Mouse (Mus musculus) urinary bladder, adult 2 months (tissue): Measurements from ENCODE around the gene Ccdc77. TPM values are rescaled to one million over a fixed set of nuclear protein-coding genes. Genes with fewer than 3 reads are reported as not detected.
"Not testable (repeated sequence)": the region's sequence is repeated elsewhere in the genome, so short reads cannot be mapped to it uniquely, and the experiment has no call there.

ENCODE experiments used
- DNase-seq: peaks from one replicate; pipeline ENCODE4 v3.0.0; 2022; ENCODE audit warnings: low spot score
- polyA plus RNA-seq: library from polyadenylated mRNA; depleted of rRNA; stranded (reverse); fragments of >200 nt; gene quantifications from 2 replicates; pipeline ENCODE4 v1.2.3, GENCODE M21; 2012; rRNA removed

Gene Ccdc77
- polyA plus RNA-seq, 1 experiment: 9.8 TPM

DNA sequence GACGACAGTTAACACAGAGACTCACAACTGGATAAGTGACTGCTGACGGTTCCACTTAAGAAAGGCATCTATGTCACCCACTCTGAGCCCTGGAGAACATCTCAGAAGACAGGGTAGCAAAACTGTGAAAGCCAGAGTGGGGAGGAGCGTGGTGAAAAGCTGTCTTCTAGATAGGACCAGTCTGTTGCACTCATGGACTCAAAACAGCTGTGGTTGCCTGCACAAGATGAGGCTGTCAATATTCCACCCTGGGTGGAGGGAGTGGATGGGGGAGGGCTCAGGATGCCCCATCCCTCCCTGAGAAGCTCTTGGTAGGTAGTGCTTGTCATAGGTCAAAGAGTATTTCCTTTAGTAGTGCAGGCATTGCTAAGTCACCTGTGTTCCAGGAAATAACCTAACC, 54.4 kb downstream of the Ccdc77 start:
- DNase-seq: no peak

DNA sequence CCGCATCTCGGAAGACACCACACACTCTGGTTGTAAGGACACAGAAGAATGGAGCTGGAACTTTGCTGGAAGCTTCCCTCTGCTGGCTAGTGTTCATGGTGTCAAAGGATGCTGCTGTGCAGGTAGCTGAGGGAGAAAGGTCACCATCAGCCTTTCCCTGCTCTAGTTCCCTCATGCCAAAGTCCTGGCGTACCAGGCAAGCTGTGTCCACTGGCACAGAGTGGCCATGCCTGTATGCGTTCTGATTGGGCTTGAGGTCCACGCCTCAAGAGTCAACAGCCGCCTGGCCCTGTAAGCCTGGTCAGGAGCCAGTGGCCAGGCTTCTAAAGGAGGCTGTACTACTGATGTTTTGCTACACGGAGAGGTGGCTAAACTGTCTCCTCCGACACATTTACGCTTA, 54.8 kb downstream of the Ccdc77 start:
- DNase-seq: no peak

DNA sequence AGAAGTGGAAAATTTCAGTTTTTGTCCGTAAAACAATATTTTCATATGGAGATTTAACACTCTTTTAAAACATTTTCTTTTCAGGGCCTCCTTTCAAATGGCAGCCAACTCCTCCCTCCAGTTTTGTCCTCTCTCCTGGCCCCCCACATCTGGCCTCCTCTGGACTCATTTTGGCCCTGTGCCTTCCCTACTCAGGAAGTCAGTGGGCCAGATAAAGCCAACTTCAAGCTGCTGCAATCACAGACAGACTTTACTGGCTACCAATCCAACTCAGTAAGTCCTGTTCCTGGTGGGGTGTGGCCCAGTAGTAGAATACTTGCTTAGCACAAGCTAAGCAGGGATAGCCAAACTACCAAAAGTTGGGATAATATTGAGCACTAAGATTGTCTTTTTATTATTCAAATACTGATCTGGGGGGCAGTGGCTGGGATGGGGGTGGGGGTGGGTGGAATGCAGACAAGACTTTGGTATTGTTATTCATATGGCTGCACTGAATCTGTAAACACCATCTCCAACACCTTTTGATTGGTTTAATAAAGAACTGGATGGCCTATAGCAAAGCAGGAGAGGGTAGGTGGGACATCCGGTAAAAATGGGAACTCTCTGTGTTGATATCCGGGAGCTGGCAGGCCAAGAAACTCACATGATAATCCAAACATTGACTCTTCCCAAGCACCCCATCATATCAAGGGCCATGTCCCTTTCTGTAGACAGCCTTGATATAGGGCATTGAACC, 57.1 kb downstream of the Ccdc77 start:
- no peak for DNase-seq

DNA sequence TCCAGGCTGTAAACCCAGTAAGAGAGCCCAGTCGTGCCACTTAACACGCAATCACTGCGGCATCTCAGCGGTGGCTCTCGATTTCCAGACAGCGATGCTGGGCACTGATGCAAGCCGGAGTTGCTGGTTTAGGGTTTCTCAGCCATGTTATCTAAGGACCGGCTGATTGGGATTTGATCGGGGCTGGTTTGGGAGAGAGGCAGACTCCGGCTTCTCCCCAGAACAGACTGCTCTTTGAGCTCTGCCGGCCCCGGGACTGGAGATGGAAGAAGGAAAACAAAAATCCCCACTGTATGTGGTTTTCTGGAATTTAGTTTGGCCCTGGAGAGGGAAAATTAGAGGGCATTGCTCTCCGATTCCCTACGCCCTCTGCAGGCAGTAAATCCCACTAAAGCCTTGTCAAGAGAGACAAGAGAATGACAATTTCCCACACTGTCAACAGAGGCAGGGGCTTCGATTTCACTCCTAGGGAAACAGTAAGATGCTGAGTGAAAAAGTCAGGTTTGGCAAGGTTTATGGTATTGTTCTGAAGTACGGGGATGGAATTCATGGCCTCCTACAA, 61.3 kb downstream of the Ccdc77 start:
- no peak for DNase-seq

DNA sequence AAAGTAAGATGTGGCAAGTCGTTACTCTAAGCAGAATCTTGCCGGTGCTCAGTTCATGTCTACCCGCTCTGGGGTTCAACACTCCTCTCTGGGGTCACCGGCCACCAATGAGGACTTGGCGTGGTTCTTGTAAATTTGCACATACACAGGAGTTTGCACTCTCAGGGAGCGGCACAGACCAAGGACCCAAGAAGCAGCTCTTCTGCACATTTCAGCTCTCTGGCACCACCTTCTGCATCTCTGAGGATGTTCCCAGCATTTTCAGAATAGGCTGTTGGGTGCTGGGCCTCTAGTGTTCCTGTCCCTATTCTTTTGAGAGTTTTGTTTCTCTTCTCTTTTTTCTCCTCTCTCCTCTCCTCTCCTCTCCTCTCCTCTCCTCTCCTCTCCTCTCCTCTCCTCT, 63.0 kb downstream of the Ccdc77 start:
- no peak for DNase-seq

DNA sequence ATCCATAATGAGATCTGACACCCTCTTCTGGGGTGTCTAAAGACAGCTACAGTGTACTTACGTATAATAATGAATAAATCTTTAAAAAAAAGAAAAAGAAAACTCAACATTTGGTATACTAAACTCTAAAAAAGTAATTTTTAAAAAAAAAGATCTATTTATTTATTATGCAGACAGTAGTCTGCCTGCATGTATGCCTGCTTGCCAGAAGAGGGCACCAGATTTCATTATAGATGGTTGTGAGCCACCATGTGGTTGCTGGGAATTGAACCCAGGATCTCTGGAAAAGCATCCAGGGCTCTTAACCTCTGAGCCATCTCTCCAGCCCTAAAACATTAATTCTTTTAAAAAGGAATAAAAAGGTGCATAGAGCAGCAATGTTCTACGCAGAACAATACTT, 67.6 kb downstream of the Ccdc77 start:
- DNase-seq: not testable (repeated sequence)

DNA sequence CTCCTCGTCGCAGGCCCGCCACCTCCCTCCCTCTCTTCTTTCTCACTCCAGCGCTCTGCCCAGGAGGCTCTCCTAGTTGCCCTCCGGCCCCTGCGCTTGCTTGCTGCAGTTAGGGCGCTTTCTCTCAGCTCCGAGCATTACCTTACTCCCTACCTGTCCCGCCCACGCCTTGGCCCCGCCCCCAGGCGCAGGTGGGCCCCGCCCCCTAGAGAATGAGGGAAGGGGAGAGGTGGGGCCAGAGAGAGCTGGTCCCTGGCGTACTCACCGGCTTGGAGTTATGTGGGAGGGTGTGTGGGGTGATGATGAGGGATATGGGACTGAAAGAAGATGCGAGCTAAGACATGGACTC, 69.4 kb downstream of the Ccdc77 start:
- DNase-seq: peak; percentile 37

DNA sequence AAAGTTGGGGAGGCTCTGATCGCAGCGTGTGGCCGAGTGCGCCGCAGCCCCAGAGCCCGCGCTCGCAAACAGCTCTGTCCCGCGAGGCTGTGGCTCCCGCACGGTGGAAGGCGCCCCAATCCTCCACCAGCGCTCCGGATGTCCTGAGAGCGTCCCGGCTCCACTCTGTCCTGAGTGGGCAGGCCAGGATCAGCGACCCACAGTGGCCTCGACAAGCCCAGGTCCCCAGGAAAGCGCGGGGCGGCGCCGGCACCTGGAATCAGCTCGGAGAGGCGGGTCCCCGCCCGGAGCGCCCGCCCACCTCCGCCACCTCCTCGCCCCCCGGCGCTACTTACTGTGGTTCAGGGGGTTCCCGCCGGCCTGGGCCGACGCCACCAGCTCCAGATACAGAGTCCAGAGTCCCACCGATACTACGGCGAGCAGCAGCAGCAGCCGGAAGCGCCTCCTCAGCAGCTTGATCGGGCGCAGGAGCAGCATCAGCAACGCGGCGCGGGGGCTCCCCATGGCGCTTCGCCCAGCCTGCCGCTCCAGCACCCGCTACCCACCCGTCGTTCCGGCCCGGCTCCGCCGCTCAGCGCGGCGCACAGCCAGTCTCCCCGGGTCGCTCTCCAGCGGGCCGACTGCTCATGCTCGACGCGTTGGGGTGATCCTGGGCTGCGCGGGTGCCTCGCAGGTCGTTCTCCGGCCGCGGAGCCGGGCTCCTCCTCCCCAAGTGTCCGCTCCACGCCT, 70.0 kb downstream of the Ccdc77 start, which contains the start of the genes D330020A13Rik and B4galnt3:
Gene D330020A13Rik, plus strand, starts transcription at position 309 of the 729 bp plus-strand sequence.
Gene B4galnt3, minus strand, starts transcription at position 504 of the 729 bp plus-strand sequence.
- no peak for DNase-seq

DNA sequence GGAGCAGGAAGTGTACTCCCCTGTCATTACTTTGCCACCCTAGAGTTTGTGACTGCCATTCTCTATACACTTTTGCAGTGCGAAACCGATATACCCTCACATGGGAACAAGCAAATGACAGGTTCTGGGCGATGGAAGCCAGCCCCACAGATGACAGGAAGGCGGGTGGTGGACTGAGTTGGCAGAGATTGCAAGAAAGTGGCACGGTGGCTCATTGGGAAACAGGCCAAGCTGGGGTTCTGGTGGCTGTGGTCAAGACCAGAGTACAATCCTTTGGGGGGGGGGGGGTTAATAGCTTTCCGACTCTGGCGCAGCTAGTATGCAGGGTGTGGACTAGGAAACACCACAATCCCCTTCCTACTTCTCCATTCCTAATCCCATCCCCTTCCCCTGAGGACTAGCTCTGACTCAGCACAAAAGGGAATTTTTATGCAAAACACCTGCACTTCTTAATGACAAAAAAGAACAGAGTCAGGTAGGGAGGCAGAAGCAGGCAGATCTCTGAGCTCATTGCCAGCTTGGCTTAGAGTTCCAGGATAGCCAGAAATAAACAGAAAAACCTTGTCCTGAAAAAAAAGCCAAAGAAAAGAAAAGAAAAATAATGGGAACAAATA, 72.7 kb downstream of the Ccdc77 start:
- no peak for DNase-seq

DNA sequence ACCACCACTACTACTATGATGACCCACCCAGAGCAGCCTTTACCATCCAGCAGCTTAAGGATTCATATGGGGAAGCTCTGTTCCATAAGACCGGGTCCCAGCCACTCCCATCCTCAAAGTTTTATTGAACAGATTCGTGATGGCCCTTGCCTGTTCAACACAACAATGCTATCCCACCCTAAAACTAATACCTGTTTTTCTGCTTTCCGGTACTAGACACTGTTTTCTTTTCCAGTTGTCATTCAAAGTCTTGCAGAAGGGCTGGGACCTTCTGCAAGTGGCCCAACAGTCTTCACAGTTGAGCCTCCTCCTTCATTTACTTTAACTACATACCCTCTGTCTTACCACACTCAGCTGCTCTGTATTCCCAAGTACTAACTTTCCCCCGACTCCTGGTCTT, 74.7 kb downstream of the Ccdc77 start:
- DNase-seq: no peak

DNA sequence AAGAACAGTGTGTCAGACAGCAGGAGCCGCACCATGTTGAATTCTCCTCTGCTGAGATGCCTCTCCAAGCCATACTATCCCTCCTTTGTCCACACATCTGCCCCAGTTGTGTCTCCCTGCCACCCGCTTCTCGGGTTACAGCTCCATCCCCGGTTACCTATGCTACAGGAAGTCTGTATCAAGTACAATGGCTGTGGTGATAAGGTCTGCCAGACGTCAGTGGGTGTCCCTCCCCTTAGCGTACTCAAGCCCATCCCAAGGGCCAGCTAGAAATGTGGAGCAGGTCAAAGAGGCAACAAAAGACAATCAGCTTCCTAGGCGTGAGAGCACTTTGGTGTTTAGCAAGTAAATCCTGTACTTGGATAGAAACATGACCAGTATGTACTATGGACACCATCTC, 75.6 kb downstream of the Ccdc77 start:
- DNase-seq: no peak

DNA sequence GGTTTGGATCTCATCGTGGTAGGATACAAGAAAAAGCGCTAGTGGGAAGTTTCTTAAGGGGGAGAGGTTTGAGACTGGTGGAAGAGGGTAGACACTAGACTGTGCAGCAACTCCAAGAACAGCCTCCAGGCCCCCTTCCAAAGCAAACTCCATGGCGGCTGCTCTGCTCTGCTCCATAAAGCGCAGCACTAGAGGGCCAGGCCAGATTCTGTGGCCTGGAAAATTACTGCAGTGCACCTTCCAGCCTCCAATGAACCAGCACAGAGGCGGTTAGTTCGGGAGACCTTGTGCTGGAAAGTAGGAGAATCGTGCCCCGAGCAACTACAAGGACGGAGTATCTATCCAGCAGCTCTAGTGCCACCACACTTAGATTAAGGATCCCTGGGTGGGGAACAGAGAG, 76.9 kb downstream of the Ccdc77 start:
- DNase-seq: no peak

DNA sequence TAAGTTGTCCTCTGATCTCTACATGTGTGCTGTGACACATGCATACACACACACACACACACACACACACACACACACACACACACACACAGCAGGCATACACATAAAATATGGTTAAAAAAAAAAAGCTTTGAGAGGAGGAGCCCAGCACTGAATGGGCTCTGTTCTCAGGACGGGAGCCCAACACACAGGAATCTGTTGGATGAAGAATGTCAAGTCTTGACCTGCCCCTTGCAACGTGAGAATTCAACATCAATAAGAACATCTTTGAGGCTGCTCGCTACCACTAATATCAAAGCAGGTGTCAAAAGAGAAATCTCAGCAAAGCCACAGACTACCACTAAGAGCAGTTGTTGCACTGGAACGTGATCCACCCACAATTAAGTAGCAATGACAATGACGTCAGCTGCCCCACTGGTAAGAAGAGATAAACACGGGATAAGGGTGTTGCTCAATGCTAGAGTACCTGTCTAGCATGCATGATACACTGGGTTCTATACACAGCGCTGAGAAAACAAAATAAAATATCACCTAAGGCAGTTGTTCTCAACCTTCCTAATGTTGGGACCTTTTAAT, 87.2 kb downstream of the Ccdc77 start:
- no peak for DNase-seq

DNA sequence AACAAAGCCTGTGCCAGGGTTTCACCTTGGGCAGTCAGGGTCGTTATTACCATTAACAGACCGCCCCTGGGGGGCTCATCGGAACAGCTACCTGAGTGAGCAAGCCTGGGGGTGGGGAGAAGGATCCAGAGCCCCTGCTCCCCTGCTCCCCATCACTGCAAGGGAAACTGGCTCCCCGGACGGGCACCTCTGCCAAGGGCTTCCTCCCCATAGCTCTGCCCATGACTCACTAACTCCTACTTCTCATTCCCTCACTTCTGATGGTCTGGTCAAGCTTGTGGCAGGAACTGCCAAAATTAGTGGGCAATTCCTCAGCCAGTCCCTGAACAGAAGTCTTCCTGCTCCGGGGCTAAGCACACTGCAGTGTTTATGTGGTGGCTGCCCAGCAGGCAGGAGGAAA, 88.9 kb downstream of the Ccdc77 start:
- DNase-seq: no peak

DNA sequence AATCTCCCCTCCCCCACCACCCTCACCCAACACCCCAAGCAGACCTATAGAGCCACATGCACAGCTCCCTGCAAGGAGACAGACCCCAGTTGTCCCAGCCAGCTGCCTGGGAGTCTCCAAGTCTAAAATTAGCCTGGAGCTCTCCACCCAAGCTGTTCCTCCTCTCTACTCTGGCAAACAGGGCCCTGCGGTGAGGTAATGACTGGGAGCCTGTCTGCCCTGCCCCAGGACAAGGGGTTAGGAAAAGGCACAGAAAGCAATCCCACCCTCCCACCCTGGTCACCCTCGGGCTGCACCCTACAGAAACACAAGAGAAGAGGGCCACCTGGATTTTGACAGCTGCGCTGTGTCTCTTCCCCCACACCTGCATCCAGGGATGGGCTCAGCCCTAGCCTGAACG, 89.3 kb downstream of the Ccdc77 start:
- no peak for DNase-seq

Other genes starting within 250 kb of the Ccdc77 start
- gene D330020A13Rik, start 70.0 kb downstream of the Ccdc77 start, polyA plus RNA-seq: not detected in 2 replicates
- gene B4galnt3, start 69.8 kb downstream of the Ccdc77 start, polyA plus RNA-seq: 0.40 and 0.45 TPM in 2 replicates
- gene Kdm5a, start 250 bp downstream of the Ccdc77 start, polyA plus RNA-seq: 12.4 and 13.9 TPM in 2 replicates
- gene Il17ra, start 98.9 kb upstream of the Ccdc77 start, polyA plus RNA-seq: 6.8 and 7.3 TPM in 2 replicates
- 0.01 TPM in 2 replicates for gene Tmem121b, start 129.4 kb upstream of the Ccdc77 start, polyA plus RNA-seq
- 15.5 and 20.1 TPM in 2 replicates for gene Hdhd5, start 166.9 kb upstream of the Ccdc77 start, polyA plus RNA-seq